Comparison of ENCODE assay signal across 8 mouse cellular contexts in the genomic region with DNA sequence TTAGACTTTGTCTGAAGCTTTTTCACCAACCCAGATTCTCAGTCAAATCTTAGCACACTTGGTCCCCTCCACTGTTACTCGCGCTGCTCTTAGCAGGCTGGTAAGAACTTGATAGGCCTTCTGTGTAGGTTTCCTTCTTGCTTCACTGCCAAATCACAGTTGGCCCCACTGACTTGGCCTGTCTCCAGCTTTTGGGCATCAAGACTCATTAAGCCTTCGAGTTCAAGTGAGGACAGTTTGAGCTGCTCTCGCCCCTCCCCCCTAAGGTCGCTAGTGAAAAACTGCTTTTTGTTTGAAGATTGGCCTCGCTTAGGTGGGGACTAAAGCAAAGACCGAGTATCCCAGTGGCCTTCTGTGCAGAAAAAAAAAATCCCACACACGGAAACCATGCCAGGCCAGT.
DNase-seq lines count a peak whose midpoint lies in the region.

No protein-coding gene starts in this region.

- intact Hi-C loops in heart, postnatal 25 days (cut with DNase I): no loop called here

- peak; percentile 36 to 53 for DNase-seq in heart, adult 18-20 months
- no peak for DNase-seq in heart, adult 8-10 months (ENCODE audit: low spot score)
- DNase-seq in adrenal gland, adult 2 months: peak; percentile 47
- peak; percentile 43 to 46 for DNase-seq in cerebellum, postnatal 36 days
- DNase-seq in layer of hippocampus, postnatal 10 days (ENCODE audit: low spot score in 2 of 2): peak; percentile 57 to 71
- DNase-seq in right cerebral cortex, postnatal 4 days: peak; percentile 69
- DNase-seq in adipocyte (ENCODE audit: low spot score): no peak
- DNase-seq in heart, postnatal 25 days (ENCODE audit: low spot score): no peak

Comparison
In these comparisons a context has a peak if more than half of its experiments do, and no peak if none do; other contexts are left out.
1. DNase-seq: peak in heart, adult 18-20 months (2 of 2), adrenal gland, adult 2 months (single experiment), cerebellum, postnatal 36 days (2 of 2), layer of hippocampus, postnatal 10 days (2 of 2) and right cerebral cortex, postnatal 4 days (single experiment); none in heart, adult 8-10 months (single experiment), adipocyte (single experiment) and heart, postnatal 25 days (single experiment).